In genomic region chr13:119789851-119790717, GRCm38 (mm10) we compare ENCODE assay signal across 8 mouse cellular contexts. TPM values are rescaled to one million over a fixed set of nuclear protein-coding genes. Genes with fewer than 3 reads are reported as not detected.
A peak's percentile ranks its signal among the peaks of the same experiment; 100 is the strongest.
DNase-seq lines count a peak whose midpoint lies in the region; ATAC-seq and TF ChIP-seq lines count a peak whose summit lies in the region.

No protein-coding gene starts in this region.

- no peaks in the 10 kb centered on the region for H3K9me3 ChIP-seq in hindbrain, postnatal 0 days (ENCODE audit: low read length)

- peak overlapping the region; percentile 94 for H3K9ac ChIP-seq in hindbrain, postnatal 0 days (replicated peaks; ENCODE audit: low read length)

- intact Hi-C loops in gastrocnemius, adult 2 months (cut with DNase I): loop anchor here (2.0 to 5.0 kb wide), 2 partner anchors 33 to 99 kb away; partner anchors contain the start of genes Hmgcs1 and Nim1k
- intact Hi-C loops in left cerebral cortex, adult 2 months (cut with DNase I): loop anchor here (1.0 to 2.0 kb wide), 2 partner anchors 34 to 49 kb away; no protein-coding TSS in a partner anchor

- DNase-seq in adipocyte (ENCODE audit: low spot score): peak; percentile 57
- DNase-seq in gastrocnemius, adult 2 months: peak; percentile 89
- DNase-seq in hindbrain, postnatal 0 days (ENCODE audit: low spot score): peak; percentile 86
- peak; percentile 56 to 57 for DNase-seq in left cerebral cortex, adult 2 months (ENCODE audit: extremely low spot score in 1 of 2, low spot score in 2 of 2)
- DNase-seq in right cerebral cortex, postnatal 25 days: peak; percentile 56
- peak; percentile 25 to 55 for DNase-seq in urinary bladder, postnatal 36 days (ENCODE audit: low spot score in 2 of 2)

- TF ChIP-seq CTCF in gastrocnemius, adult 2 months (IDR thresholded peaks at IDR 0.05): no peak
- no peak for TF ChIP-seq CTCF in hindbrain, postnatal 0 days (IDR thresholded peaks at IDR 0.05; ENCODE audit: low read depth)
- TF ChIP-seq CTCF in left cerebral cortex, adult 2 months (IDR thresholded peaks at IDR 0.05): no peak

- 0 out of 2 replicates have a peak, but pooled peaks cover 3% of the 10 kb centered on the region for H3K36me3 ChIP-seq in hindbrain, postnatal 0 days (ENCODE audit: insufficient read depth, low read length)
- peaks cover 14% of the 10 kb centered on the region; the same call in 1 of the 2 replicates for H3K36me3 ChIP-seq in macrophage (ENCODE audit: inconsistent target)

- no peaks in the 10 kb centered on the region for H3K27me3 ChIP-seq in hindbrain, postnatal 0 days (ENCODE audit: insufficient read depth, low read length)

- peak overlapping the region; percentile 79 for H3K4me2 ChIP-seq in hindbrain, postnatal 0 days (ENCODE audit: low read depth, low read length)

- peak overlapping the region; percentile 96 for H3K4me3 ChIP-seq in gastrocnemius, adult 2 months
- H3K4me3 ChIP-seq in hindbrain, postnatal 0 days (ENCODE audit: low read length): peak overlapping the region; percentile 76
- H3K4me3 ChIP-seq in left cerebral cortex, adult 2 months: peak overlapping the region; percentile 97
- H3K4me3 ChIP-seq in macrophage (ENCODE audit: inconsistent target): peak overlapping the region; percentile 65

- peak overlapping the region; percentile 99 for H3K27ac ChIP-seq in gastrocnemius, adult 2 months
- peak overlapping the region; percentile 98 for H3K27ac ChIP-seq in hindbrain, postnatal 0 days
- H3K27ac ChIP-seq in left cerebral cortex, adult 2 months: peak overlapping the region; percentile 98
- H3K27ac ChIP-seq in macrophage: peak overlapping the region; percentile 32

- H3K4me1 ChIP-seq in hindbrain, postnatal 0 days (ENCODE audit: insufficient read depth, low read length): peaks cover 4% of the 10 kb centered on the region; the same call in 1 of the 2 replicates

- under 1% methylated on average over 61 of the region's 66 CpGs for whole genome bisulfite sequencing in hindbrain, postnatal 0 days
- 3% methylated on average over 56 of the region's 66 CpGs for WGBS in macrophage (ENCODE audit: missing documents)

- H3K79me2 ChIP-seq in macrophage (ENCODE audit: inconsistent target): peaks cover 19% of the 10 kb centered on the region; the same call in 1 of the 2 replicates

- peak; percentile 57 for ATAC-seq in common myeloid progenitor, adult 5-6 weeks (replicated peaks; ENCODE audit: low read depth, poor library complexity, severe bottlenecking)
- ATAC-seq in hindbrain, postnatal 0 days: peak; percentile 76

RNA-seq across cellular contexts. Expression of gene Zfp131, which starts 0.6 kb away (rescaled TPM):
- total RNA-seq in common myeloid progenitor, adult 5-6 weeks (2017): 51.6 and 74.2 TPM in 2 replicates
- 10 to 100 TPM; 22.2 to 24.1 TPM for total RNA-seq in gastrocnemius, adult 2 months (2021)
- total RNA-seq in hindbrain, postnatal 0 days (2014; rRNA removed): 21.1 and 27.7 TPM in 2 replicates
- 26.3 and 29.6 TPM in 2 replicates for polyA plus RNA-seq in hindbrain, postnatal 0 days (2015; fragmentation: Nextera tagmentation; extraction: Ambion mirVana)
- 10 to 100 TPM; 46.1 to 47.6 TPM for total RNA-seq in left cerebral cortex, adult 2 months (2021)
- 100 to 1,000 TPM in 13 of 26 experiments, 10 to 100 TPM in 13; 52.9 to 345 (median 101) TPM for total RNA-seq in macrophage (2018; cell fraction: chromatin; rRNA removed)
- total RNA-seq in macrophage (2018; cell fraction: cytosol; rRNA removed): 10 to 100 TPM; 16.7 to 60.5 (median 22.1) TPM
- 100 to 1,000 TPM in 14 of 26 experiments, 10 to 100 TPM in 12; 46.0 to 278 (median 111) TPM for total RNA-seq in macrophage (2018; cell fraction: nucleus; rRNA removed)
- 16.1 to 19.7 TPM (median 16.8 TPM) in 3 replicates for polyA plus RNA-seq in macrophage (2018)

RNA-seq across cellular contexts. Expression of gene Nim1k, which starts 34.4 kb away (rescaled TPM):
- total RNA-seq in common myeloid progenitor, adult 5-6 weeks (2017): 1.6 and 2.8 TPM in 2 replicates
- 1 to 10 TPM in 1 of 2 experiments, under 1 TPM in 1; 0.82 to 1.6 TPM for total RNA-seq in gastrocnemius, adult 2 months (2021)
- total RNA-seq in hindbrain, postnatal 0 days (2014; rRNA removed): 9.8 and 10.3 TPM in 2 replicates
- polyA plus RNA-seq in hindbrain, postnatal 0 days (2015; fragmentation: Nextera tagmentation; extraction: Ambion mirVana): 7.4 and 8.0 TPM in 2 replicates
- total RNA-seq in left cerebral cortex, adult 2 months (2021): 10 to 100 TPM; 12.9 to 16.8 TPM
- total RNA-seq in macrophage (2018; cell fraction: chromatin; rRNA removed): 1 to 10 TPM in 12 of 26 experiments, under 1 TPM in 14; 0.12 to 2.7 (median 0.80) TPM
- total RNA-seq in macrophage (2018; cell fraction: cytosol; rRNA removed): 1 to 10 TPM in 2 of 26 experiments, under 1 TPM in 24; 0.23 to 1.2 (median 0.49) TPM
- total RNA-seq in macrophage (2018; cell fraction: nucleus; rRNA removed): 1 to 10 TPM in 6 of 26 experiments, under 1 TPM in 19, not detected in 1; 0.12 to 2.3 (median 0.73) TPM
- 0.66 to 0.84 TPM (median 0.82 TPM) in 3 replicates for polyA plus RNA-seq in macrophage (2018)

RNA-seq across cellular contexts. Expression of gene AF067063, which starts 39.9 kb away (rescaled TPM):
- not detected in 2 replicates for total RNA-seq in common myeloid progenitor, adult 5-6 weeks (2017)
- not detected for total RNA-seq in gastrocnemius, adult 2 months (2021)
- total RNA-seq in hindbrain, postnatal 0 days (2014; rRNA removed): 0.47 TPM in 1 of 2 replicates, not detected in the other
- polyA plus RNA-seq in hindbrain, postnatal 0 days (2015; fragmentation: Nextera tagmentation; extraction: Ambion mirVana): not detected in 2 replicates
- total RNA-seq in left cerebral cortex, adult 2 months (2021): not detected
- total RNA-seq in macrophage (2018; cell fraction: chromatin; rRNA removed): not detected
- not detected for total RNA-seq in macrophage (2018; cell fraction: cytosol; rRNA removed)
- total RNA-seq in macrophage (2018; cell fraction: nucleus; rRNA removed): not detected
- polyA plus RNA-seq in macrophage (2018): not detected in 3 replicates

RNA-seq across cellular contexts. Expression of gene D13Ertd608e, which starts 45.7 kb away (rescaled TPM):
- total RNA-seq in common myeloid progenitor, adult 5-6 weeks (2017): not detected in 2 replicates
- total RNA-seq in gastrocnemius, adult 2 months (2021): not detected
- total RNA-seq in hindbrain, postnatal 0 days (2014; rRNA removed): not detected in 2 replicates
- polyA plus RNA-seq in hindbrain, postnatal 0 days (2015; fragmentation: Nextera tagmentation; extraction: Ambion mirVana): not detected in 2 replicates
- not detected for total RNA-seq in left cerebral cortex, adult 2 months (2021)
- total RNA-seq in macrophage (2018; cell fraction: chromatin; rRNA removed): not detected
- under 1 TPM in 1 of 26 experiments, not detected in 25; 0.74 TPM for total RNA-seq in macrophage (2018; cell fraction: cytosol; rRNA removed)
- total RNA-seq in macrophage (2018; cell fraction: nucleus; rRNA removed): 1 to 10 TPM in 1 of 26 experiments, not detected in 25; 1.3 TPM
- 0.54 TPM in 1 of 3 replicates, not detected in the others for polyA plus RNA-seq in macrophage (2018)

Comparison
In these comparisons a context has a peak if more than half of its experiments do, and no peak if none do; other contexts are left out.
1. Peak in every context shown above with its lines: DNase-seq, ATAC-seq, H3K4me3 ChIP-seq and H3K27ac ChIP-seq.
2. H3K27ac ChIP-seq: peak in every context shown above with its lines; median percentile 99 in gastrocnemius, adult 2 months; 98 in hindbrain, postnatal 0 days; 98 in left cerebral cortex, adult 2 months; 32 in macrophage.